Mouse (Mus musculus) myocyte (in vitro differentiated cells): Measurements from ENCODE around the gene Fam110a.

Experiments
- CEBPB ChIP-seq: IDR thresholded peaks from 2 replicates; pipeline ENCODE4 v1.6.1; 2011; ENCODE audit warnings: mild to moderate bottlenecking, moderate library complexity; ENCODE audit not compliant: poor library complexity, insufficient read depth, severe bottlenecking
- POLR2A ChIP-seq: IDR thresholded peaks from one replicate; pipeline ENCODE4 v1.6.1; 2011; ENCODE audit warnings: low read depth, mild to moderate bottlenecking, control low read depth, moderate library complexity; ENCODE audit not compliant: insufficient read length

GRCm38 (mm10) chr2:152000291-152000679 lies 20.3 kb upstream of the Fam110a start:
- no peak for TF ChIP-seq POLR2A
- no peak for TF ChIP-seq CEBPB
